Mouse (Mus musculus): Measurements from ENCODE around the gene Maml1.
"Not testable (repeated sequence)": the region's sequence is repeated elsewhere in the genome, so short reads cannot be mapped to it uniquely, and the experiment has no call there.

The Maml1 gene

GRCm38 (mm10) chr11:50292190-50292855, at the start of gene Maml1:
Maml1 (minus strand) TSS chr11:50292311.
- ATAC-seq (ENCODE audit: insufficient number of reproducible peaks, low FRiP score, low TSS enrichment), result peak; percentile 99

GRCm38 (mm10) chr11:50336891-50337290, 44.8 kb upstream of the Maml1 start:
- ATAC-seq (ENCODE audit: insufficient number of reproducible peaks, low FRiP score, low TSS enrichment), result no peak

- ATAC-seq (ENCODE audit: insufficient number of reproducible peaks, low FRiP score, low TSS enrichment), result no peak
Measured at GRCm38 (mm10) chr11:50336126-50336525, 44.0 kb upstream of the Maml1 start.

GRCm38 (mm10) chr11:50333181-50333580, 41.1 kb upstream of the Maml1 start:
- ATAC-seq (ENCODE audit: insufficient number of reproducible peaks, low FRiP score, low TSS enrichment), result no peak

- ATAC-seq (ENCODE audit: insufficient number of reproducible peaks, low FRiP score, low TSS enrichment), result no peak
Measured at GRCm38 (mm10) chr11:50329378-50329777, 37.3 kb upstream of the Maml1 start.

- ATAC-seq (ENCODE audit: insufficient number of reproducible peaks, low FRiP score, low TSS enrichment), result no peak
Measured at GRCm38 (mm10) chr11:50328075-50328625, 36.0 kb upstream of the Maml1 start.

GRCm38 (mm10) chr11:50326302-50326966, 34.3 kb upstream of the Maml1 start:
- no peak for ATAC-seq (ENCODE audit: insufficient number of reproducible peaks, low FRiP score, low TSS enrichment)

GRCm38 (mm10) chr11:50325496-50326301, 33.6 kb upstream of the Maml1 start, which contains the start of gene Canx:
Canx (minus strand) TSS chr11:50325673.
- ATAC-seq (ENCODE audit: insufficient number of reproducible peaks, low FRiP score, low TSS enrichment), result peak; percentile 100

- peak; percentile 20; the same call in 1 of the 2 replicates for ATAC-seq (ENCODE audit: insufficient number of reproducible peaks, low FRiP score, low TSS enrichment)
Measured at GRCm38 (mm10) chr11:50324751-50325471, 32.8 kb upstream of the Maml1 start.

- ATAC-seq (ENCODE audit: insufficient number of reproducible peaks, low FRiP score, low TSS enrichment), result no peak
Measured at GRCm38 (mm10) chr11:50323843-50324242, 31.7 kb upstream of the Maml1 start.

- no peak for ATAC-seq (ENCODE audit: insufficient number of reproducible peaks, low FRiP score, low TSS enrichment)
Measured at GRCm38 (mm10) chr11:50322345-50322744, 30.2 kb upstream of the Maml1 start.

GRCm38 (mm10) chr11:50321239-50321638, 29.1 kb upstream of the Maml1 start:
- no peak for ATAC-seq (ENCODE audit: insufficient number of reproducible peaks, low FRiP score, low TSS enrichment)

GRCm38 (mm10) chr11:50319343-50319742, 27.2 kb upstream of the Maml1 start:
- ATAC-seq (ENCODE audit: insufficient number of reproducible peaks, low FRiP score, low TSS enrichment), result not testable (repeated sequence)

GRCm38 (mm10) chr11:50312803-50313202, 20.7 kb upstream of the Maml1 start:
- ATAC-seq (ENCODE audit: insufficient number of reproducible peaks, low FRiP score, low TSS enrichment), result no peak

GRCm38 (mm10) chr11:50303406-50303805, 11.3 kb upstream of the Maml1 start:
- no peak for ATAC-seq (ENCODE audit: insufficient number of reproducible peaks, low FRiP score, low TSS enrichment)

GRCm38 (mm10) chr11:50291321-50292165, 568 bp downstream of the Maml1 start:
- peak; percentile 60; the same call in 1 of the 2 replicates for ATAC-seq (ENCODE audit: insufficient number of reproducible peaks, low FRiP score, low TSS enrichment)

GRCm38 (mm10) chr11:50290486-50291225, 1.5 kb downstream of the Maml1 start:
- ATAC-seq (ENCODE audit: insufficient number of reproducible peaks, low FRiP score, low TSS enrichment), result no peak

- ATAC-seq (ENCODE audit: insufficient number of reproducible peaks, low FRiP score, low TSS enrichment), result no peak
Measured at GRCm38 (mm10) chr11:50286428-50286827, 5.7 kb downstream of the Maml1 start.
